Mouse (Mus musculus) naive thymus-derived CD4-positive, alpha-beta T cell, adult 2 months (primary cell): Measurements from ENCODE around the gene Minar1.

Experiments
- DNase-seq: peaks from one replicate; pipeline ENCODE4 v3.0.0-alpha.2; 2011; ENCODE audit warnings: low read depth

Gene Minar1

GRCm38 (mm10) chr9:89623006-89623760 lies at the start of gene Minar1:
Gene Minar1 (minus strand): TSS chr9:89623125.
- no peak for DNase-seq

GRCm38 (mm10) chr9:89669878-89670277 lies 47.0 kb upstream of the Minar1 start:
- DNase-seq: no peak

- no peak for DNase-seq
These were observed 44.5 kb upstream of the Minar1 start for GRCm38 (mm10) chr9:89667306-89667942.

GRCm38 (mm10) chr9:89650913-89651312 lies 28.0 kb upstream of the Minar1 start:
- DNase-seq: no peak

- DNase-seq: no peak
These were observed 14.5 kb upstream of the Minar1 start for GRCm38 (mm10) chr9:89637453-89637852.

- DNase-seq: no peak
These were observed 474 bp downstream of the Minar1 start for GRCm38 (mm10) chr9:89622296-89623005.

GRCm38 (mm10) chr9:89621750-89622149 lies 1.2 kb downstream of the Minar1 start:
- no peak for DNase-seq

- no peak for DNase-seq
These were observed 2.6 kb downstream of the Minar1 start for GRCm38 (mm10) chr9:89620347-89620746.

- no peak for DNase-seq
These were observed 6.0 kb downstream of the Minar1 start for GRCm38 (mm10) chr9:89616946-89617345.

- DNase-seq: no peak
These were observed 12.3 kb downstream of the Minar1 start for GRCm38 (mm10) chr9:89610592-89610991.

GRCm38 (mm10) chr9:89607321-89607720 lies 15.6 kb downstream of the Minar1 start:
- no peak for DNase-seq

GRCm38 (mm10) chr9:89606256-89606655 lies 16.7 kb downstream of the Minar1 start:
- DNase-seq: no peak

- no peak for DNase-seq
These were observed 21.0 kb downstream of the Minar1 start for GRCm38 (mm10) chr9:89601891-89602290.

GRCm38 (mm10) chr9:89600677-89601076 lies 22.2 kb downstream of the Minar1 start:
- no peak for DNase-seq

GRCm38 (mm10) chr9:89597071-89597470 lies 25.9 kb downstream of the Minar1 start:
- no peak for DNase-seq

GRCm38 (mm10) chr9:89596392-89596791 lies 26.5 kb downstream of the Minar1 start:
- no peak for DNase-seq

GRCm38 (mm10) chr9:89592391-89592790 lies 30.5 kb downstream of the Minar1 start:
- no peak for DNase-seq

- DNase-seq: no peak
These were observed 44.5 kb downstream of the Minar1 start for GRCm38 (mm10) chr9:89578422-89578821.

GRCm38 (mm10) chr9:89552663-89553062 lies 70.3 kb downstream of the Minar1 start:
- no peak for DNase-seq
